Mouse (Mus musculus): ENCODE results near the gene Mef2d. TPM values are rescaled to one million over a fixed set of nuclear protein-coding genes. Genes with fewer than 3 reads are reported as not detected.

Gene Mef2d
- total RNA-seq, 2 experiments from 2014 or later: 206 to 210 TPM

DNA sequence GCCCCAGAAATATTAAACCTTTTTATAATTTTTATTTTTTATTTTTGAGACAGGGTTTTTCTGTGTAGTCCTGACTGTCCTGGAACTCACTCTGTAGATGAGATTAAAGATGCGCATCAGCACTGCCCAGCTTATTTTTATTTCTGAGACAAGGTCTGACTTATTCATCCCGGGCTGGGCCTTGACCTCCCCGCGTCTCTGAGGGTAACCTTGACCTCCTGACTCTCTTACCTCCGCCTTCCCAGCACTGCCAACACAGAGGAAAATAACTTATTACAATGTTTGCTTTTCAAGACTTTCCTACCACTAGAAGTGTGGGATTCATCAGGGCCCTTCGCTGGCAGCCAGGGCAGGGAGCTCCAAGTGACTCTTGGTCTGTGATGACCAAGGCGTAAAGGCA, 16.0 kb upstream of the Mef2d start:
- no peak for TF ChIP-seq CTCF (conservative IDR thresholded peaks at IDR 0.05)
- H3K27ac ChIP-seq: no peak overlapping the region
- H3K4me3 ChIP-seq: no peak overlapping the region
- no peak for DNase-seq (ENCODE audit: low spot score in 2 of 2)

DNA sequence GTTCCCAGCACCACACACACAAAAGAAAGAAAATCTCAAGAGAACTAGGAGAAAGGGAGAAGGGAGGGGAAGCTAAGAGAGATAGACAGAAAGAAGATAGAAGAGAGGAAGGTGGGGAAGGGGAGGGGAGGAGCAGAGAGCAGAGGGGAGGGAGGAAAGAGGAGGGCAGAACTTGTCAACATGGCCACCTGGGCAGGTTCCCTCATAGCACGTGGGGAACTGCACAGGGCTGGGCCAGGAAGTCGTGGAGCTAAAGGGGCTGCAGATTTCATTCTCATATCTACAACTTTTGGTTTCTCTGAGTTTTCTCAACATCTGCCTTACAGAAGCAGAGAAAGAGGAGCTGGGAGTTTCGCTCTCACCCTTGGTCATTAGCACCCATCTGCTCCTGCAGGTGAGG, 14.5 kb upstream of the Mef2d start:
- H3K27ac ChIP-seq: no peak overlapping the region
- no peak for DNase-seq (ENCODE audit: low spot score in 2 of 2)
- TF ChIP-seq CTCF (conservative IDR thresholded peaks at IDR 0.05): no peak
- H3K4me3 ChIP-seq: no peak overlapping the region

DNA sequence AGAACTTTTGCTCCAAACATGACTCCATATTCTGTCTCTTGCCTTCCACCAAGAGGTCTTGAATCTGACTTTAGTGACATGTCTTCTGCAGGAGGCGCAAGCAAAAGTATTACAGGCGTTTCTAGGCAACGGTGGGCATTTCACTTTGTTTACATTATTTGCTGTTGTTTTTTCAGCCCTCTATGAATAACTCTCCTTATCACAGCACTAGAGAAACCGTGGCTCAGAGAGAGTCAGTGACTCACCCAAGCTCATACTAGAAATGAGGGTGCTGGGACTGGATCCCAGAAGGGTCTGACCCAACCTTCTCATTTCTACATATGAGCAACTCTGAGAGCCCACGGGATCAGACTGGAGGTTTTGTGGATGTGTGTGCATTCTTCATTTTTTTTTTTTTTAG, 14.1 kb upstream of the Mef2d start:
- TF ChIP-seq CTCF (conservative IDR thresholded peaks at IDR 0.05): no peak
- H3K4me3 ChIP-seq: no peak overlapping the region
- no peak overlapping the region for H3K27ac ChIP-seq
- DNase-seq (ENCODE audit: low spot score in 2 of 2): no peak

DNA sequence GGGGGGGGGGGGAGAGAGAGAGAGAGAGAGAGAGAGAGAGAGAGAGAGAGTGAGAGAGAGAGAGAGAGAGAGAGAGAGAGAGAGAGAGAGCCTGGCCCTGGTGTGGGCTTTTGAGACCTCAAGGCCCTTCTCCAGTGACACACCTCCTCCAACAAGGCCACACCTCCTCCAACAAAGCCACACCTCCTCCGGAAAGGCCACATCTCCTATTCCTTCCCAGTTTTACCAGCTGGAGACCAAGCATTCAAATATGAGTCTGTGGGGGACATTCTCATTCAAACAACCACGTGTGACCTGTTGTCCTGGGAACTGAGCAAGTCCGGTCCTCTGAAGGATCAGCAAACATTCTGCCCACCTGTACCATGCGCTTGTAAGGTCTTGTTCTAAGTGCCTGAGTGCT, 13.2 kb upstream of the Mef2d start:
- no peak overlapping the region for H3K4me3 ChIP-seq
- no peak for TF ChIP-seq CTCF (conservative IDR thresholded peaks at IDR 0.05)
- H3K27ac ChIP-seq: no peak overlapping the region
- no peak for DNase-seq (ENCODE audit: low spot score in 2 of 2)

DNA sequence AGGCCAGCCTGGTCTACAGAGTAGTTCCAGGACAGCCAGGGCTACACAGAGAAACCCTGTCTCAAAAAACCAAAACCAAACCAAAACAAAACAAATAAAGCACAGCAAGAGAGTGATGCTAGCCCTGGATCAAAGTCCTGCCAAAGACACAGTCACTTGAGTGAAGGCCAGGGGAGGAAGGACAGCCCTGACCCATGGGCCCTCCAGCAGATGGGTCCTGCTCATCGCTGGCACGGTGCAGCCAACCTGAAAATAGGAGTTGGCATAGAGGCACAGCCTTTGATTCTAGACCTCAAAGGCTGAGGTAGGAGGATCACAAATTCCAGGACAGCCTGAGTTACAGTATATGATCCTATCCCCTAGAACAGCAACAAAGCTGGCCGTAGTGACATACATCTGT, 11.1 kb upstream of the Mef2d start:
- no peak for TF ChIP-seq CTCF (conservative IDR thresholded peaks at IDR 0.05)
- H3K27ac ChIP-seq: no peak overlapping the region
- DNase-seq (ENCODE audit: low spot score in 2 of 2): no peak
- no peak overlapping the region for H3K4me3 ChIP-seq

DNA sequence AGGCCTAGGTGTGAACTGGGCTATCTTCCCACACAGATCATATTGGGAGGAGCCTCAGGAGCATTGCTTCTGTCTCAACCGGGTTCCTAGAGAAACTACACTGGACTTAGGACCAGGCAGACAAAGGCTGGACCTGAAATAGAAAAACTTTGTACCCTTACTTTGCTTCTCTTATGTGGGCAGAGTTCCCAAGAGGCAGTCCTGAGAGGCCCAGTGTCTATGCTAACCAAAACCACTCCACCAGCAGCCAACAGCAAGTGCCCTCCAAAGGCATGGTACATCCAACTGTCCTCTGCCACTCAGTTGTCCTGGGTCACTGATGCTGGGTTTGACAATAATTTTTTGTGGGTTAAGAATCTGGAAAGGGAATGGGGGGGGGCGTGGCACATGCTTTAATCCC, 9.7 kb upstream of the Mef2d start:
- no peak for TF ChIP-seq CTCF (conservative IDR thresholded peaks at IDR 0.05)
- H3K4me3 ChIP-seq: no peak overlapping the region
- DNase-seq (ENCODE audit: low spot score in 2 of 2): no peak
- no peak overlapping the region for H3K27ac ChIP-seq

DNA sequence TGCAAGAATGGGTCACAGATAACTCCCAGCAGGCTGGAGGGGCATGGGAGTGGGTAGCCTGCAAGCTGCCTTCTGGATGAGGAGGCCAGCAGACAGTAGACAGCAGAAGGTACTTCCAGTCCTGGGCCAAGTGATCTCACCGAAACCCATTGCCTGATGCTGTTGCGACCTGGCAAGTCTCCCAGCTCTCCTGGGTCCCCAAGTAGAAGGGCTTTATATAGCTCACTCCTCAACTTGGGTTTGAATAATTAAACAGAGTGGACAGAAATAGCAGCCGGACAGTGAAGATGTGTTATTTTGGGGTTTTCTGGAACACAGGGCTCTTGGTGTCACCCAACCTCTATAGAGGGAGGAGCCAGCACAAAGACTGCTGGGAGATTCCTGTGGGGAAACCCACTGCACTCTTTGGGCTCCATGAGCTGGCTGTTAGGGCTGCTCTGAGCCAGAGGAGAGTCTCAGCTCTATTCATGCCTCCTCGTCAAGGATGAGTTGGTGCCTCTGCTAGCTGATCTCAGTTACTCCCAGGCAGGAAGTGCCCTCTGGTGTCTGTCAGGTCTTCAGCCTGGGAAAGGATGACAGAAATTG, 8.9 kb upstream of the Mef2d start:
- Histone ChIP-seq H3K27ac (peak overlapping the region; percentile 12; the same call in 1 of the 2 replicates), H3K4me3 (no peak overlapping the region)
- TF ChIP-seq CTCF (conservative IDR thresholded peaks at IDR 0.05): peak; percentile 29
- DNase-seq (ENCODE audit: low spot score in 2 of 2): peak in 1 of 2 experiments; percentile 12

DNA sequence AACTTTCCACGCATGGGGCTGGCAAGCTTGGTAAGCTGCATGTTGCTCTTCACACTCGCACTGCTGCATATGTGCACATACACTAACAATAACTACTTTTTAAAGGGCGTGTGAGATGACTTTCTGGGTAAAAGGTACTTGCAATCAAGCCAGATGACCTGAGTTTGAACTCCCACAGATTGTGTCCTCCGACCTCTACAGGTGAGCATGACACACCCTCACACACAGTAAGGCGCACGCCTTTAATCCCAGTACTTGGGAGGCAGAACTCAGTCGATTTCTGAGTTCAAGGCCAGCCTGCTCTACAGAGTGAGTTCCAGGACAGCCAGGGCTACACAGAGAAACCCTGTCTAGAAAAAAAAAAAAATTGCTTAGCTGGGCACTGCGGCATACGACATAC, 5.8 kb upstream of the Mef2d start:
- TF ChIP-seq CTCF (conservative IDR thresholded peaks at IDR 0.05): no peak
- no peak for DNase-seq (ENCODE audit: low spot score in 2 of 2)
- Histone ChIP-seq H3K27ac (no peak overlapping the region), H3K4me3 (no peak overlapping the region)

DNA sequence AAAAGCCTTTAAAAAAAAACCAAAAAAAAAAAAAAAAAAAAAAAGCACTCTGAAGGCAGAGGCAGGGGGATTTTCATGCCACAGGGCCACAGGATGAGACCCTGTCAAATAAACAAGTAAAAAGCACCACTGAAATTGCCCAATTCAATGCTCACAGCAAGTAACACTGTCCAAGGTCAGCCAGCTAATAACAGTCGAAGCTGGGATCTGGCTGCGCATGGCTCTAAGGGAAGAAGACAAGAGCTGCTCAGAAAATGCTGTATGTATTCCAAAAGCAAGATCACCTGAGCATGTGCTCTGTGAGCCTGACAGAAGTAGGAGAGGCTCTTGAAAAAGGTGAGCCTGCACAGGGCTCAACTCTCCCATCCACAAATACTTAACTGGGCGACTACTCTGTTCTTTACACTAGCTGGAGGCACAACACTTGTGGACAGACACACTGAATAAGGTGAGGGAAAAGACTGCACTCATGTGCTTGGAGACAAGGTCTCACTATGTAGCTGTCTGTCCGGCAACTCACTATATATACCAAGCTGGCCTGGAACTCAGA, 5.2 kb upstream of the Mef2d start:
- DNase-seq (ENCODE audit: low spot score in 2 of 2): no peak
- no peak for TF ChIP-seq CTCF (conservative IDR thresholded peaks at IDR 0.05)

DNA sequence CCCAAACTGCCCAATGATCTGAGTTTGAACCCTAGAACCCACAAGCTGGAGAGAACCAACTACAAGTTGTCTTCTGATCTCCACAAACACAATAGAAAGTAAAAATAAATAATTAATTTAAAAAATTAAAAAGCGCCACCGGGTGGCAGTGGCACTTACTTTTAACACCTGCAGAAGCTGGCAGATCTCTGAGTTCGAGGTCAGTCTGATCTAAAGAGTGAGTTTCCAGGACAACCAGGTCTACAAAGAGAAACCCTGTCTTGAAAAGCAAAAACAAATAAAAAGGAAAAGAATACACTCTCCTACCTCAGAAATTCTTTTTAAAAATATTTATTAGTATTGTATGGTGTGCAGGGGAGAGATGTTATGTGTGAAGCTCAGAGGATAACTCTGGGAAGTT, 4.4 kb upstream of the Mef2d start:
- no peak for DNase-seq (ENCODE audit: low spot score in 2 of 2)
- Histone ChIP-seq H3K4me3 (peak overlapping the region; percentile 65), H3K27ac (peak overlapping the region; percentile 96)
- peak; percentile 59 for TF ChIP-seq CTCF (conservative IDR thresholded peaks at IDR 0.05)

More for the DNA sequence above, 5.2 kb upstream of the Mef2d start:
- Histone ChIP-seq H3K27ac (peak overlapping the region; percentile 96; the same call in 1 of the 2 replicates), H3K4me3 (no peak overlapping the region; the same call in 1 of the 2 replicates)

DNA sequence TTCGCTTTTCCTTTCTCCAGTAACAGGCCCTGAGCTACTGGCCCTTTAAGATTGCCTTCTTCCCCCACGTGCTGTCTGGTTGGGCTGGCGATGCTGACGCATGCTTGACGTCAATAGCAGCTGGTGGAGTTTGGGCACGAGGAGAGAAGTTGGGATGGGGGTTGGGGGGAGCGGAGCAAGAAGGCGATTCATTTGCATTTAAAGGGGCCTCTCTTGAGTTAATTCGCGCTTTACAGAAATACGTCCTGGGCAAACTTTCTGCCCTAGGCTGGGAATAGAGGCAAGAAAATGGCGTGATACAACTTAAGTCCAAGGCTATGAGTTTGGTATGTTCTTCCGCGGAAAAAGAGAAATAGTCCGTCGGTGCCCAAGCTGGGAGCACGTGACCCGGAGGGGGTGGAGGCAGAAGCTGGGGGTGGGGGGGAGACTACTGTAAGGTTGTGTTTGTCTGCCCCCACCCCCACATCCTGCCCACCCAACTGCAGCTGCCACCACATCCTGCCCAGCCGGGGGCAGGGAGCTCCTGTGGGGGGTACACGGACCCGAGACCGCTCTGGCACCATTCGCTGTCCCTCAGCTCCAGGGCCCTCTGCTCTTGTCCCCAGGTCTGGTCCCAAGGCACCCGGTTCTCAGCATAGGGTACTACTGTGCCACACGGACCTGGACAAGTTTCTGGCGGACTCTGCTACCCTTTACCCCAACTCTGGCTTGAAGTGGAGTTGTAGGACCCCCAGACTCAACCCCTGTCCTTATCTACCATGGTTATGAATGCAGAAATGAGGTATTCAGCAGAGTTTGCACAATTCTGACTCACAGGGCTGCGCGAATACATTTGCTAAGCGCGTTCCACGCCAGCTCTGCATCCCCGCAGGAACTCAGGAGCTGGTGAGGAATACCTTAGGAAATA, 3.6 kb upstream of the Mef2d start:
- H3K4me3 ChIP-seq: peak overlapping the region; percentile 65
- TF ChIP-seq CTCF (conservative IDR thresholded peaks at IDR 0.05): no peak
- peak overlapping the region; percentile 96 for H3K27ac ChIP-seq
- peak; percentile 96 to 98 for DNase-seq (ENCODE audit: low spot score in 2 of 2)

DNA sequence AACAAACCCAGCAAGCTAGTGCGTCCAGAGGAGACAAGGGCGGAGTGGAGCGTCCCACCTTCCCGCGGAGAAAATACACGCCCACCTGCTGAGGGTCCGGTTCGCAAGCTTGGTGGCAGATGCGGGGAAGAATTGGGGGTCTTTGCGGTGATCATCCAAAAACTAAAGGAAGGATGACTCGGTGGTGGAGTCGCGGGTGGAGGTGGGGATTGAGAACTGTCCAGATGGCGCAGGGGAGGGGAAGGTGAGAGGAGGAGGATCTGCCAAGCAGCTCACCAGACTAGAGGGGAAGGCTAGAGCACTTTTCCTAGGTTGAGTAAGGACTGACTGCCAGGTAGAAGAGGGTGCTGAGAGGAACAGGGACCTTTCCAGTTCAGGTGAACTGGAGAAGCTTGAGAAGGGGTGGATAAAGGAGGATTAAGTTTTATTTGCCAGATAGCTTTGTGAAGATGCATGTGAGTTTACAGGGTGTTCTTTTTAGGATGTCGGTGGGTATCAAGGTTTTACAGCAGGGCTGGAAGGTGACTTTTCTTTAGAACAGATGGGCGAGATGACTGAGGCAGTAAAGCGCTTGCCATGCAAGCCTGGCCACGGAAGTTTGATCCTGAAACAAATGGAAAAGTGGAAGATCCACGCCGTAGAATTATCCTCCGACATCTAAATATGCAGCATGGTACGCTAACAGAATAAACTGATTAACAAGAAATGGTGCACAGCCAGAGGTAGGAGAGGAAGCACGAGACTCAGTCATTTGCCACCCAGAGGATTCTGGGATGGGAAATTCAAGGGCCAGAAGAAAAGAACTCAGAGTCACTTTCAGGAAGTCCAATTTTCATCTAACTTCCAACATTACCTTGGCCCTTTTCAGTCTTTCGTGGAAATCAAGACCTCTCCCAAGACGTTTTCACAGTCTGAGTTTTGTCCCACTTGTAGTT, 2.7 kb upstream of the Mef2d start:
- H3K4me3 ChIP-seq: peak overlapping the region; percentile 65
- peak in 1 of 2 experiments; percentile 31 for DNase-seq (ENCODE audit: low spot score in 2 of 2)
- peak overlapping the region; percentile 96 for H3K27ac ChIP-seq
- TF ChIP-seq CTCF (conservative IDR thresholded peaks at IDR 0.05): no peak
